Mouse (Mus musculus): Measurements from ENCODE around the gene Lypd5. TPM values are rescaled to one million over a fixed set of nuclear protein-coding genes. Genes with fewer than 3 reads are reported as not detected.

Lypd5 gene
- polyA plus RNA-seq, 1 experiment = 0.04 TPM

DNA sequence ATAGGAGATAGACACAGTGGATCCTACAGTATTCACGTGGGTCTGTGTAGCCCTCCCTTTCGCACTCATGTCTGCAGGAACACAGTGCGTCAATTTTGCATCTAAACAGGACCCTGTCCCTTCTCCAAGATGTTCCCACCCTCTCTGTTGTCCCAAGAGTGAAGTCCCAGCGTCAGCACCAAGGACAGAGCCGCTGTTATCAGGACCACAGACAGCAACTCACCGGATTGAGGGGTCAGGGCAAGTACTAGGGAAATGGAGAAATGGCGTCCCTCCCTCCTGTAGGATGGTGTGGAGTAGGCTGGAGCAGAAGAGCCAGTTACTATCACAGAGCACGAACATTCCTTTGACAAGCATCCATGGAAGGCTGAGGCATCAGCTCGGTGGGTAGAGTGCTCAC is 10.3 kb downstream of the Lypd5 start:
- no peak for DNase-seq (ENCODE audit: low read depth)

DNA sequence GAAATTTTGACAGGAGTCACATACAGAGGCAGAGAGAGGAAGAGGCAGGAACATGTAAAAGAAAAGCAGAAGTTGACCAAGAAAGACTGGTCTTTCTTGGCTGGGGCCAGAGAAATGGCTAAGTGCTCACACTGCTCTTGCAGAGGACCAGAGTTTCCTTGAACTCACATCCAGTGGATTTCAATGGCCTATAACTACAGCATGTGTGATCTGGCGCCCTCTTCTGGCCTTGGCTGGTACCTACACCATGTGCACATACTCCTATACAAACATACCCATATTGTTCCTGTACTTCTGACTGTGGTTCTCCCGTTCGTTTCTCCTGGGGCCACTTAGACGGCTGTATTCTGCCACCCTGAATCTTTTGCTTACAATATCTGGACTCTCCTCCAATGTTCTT is 12.0 kb downstream of the Lypd5 start:
- DNase-seq (ENCODE audit: low read depth) = no peak

DNA sequence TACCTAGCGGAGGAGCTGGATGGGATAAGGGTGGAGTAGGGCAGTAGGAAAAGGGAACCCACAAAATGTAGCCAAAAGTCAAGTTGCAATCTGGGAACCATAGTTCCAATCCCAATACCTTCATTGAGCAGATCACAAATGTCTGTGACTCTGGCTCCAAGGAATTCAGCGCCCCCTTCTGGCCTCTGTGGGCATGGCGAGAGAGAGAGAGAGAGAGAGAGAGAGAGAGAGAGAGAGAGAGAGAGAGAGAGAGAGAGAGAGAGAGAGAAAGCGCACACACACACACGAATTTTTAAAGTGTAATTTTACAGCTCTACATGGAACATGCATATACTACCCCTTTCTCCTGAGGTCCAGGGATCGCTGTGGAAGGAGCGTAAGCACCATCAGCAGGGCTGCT is 14.2 kb downstream of the Lypd5 start:
- DNase-seq (ENCODE audit: low read depth) = no peak

DNA sequence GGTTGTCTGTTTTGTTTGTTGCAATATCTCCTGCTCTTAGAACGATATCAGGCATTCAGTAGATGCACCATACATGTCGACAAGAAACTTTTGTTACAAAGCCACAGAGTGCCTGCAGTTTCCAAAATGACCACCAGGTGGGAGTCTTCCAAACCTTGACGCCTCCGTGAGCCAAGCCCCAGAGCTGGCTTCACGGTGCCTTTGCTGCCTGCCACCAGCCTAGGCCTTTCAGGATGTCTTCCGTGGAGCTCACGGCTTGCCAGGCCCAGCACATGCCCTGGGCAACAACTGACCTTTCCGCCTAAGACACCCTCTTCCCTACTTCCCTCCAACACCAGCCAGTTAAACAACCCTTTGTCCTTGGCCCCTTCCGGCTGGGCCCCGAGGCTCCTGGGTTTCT is 15.8 kb downstream of the Lypd5 start:
- DNase-seq (ENCODE audit: low read depth) = no peak

DNA sequence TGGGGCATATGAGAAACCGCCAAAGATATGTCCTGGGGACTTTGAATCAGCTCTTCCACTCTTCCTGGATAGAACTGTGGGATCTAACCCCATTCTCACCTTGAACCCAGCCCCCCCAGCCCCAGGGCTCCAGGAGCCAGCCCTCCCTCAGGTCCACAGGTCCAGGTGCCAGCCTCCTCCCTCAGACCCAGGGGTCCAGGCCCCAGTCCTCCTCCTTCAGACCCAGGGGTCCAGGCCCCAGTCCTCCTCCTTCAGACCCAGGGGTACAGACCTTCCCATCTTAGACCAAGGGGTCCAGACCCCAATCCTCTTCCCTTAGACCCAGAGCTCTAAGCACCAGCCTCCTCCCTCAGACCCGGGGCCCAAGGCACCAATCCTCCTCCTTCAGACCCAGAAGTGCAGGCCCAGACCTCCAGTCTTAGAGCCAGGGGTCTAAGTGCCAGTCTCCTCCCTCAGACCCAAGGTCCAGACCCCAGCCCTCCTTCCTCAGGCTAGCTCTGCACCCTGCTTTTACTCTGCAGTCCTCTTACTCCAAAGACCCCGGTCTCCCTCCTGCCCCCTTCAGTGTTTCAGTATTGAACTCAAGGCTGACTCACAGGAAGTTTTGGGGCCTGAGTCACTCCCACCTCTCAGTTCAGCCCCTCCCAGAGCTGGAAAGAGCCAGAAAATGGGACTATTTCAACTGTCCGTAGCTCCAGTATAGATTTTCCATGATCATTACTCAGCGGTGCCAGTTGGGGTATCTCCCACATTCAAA is 16.4 kb downstream of the Lypd5 start:
- DNase-seq (ENCODE audit: low read depth) = no peak

DNA sequence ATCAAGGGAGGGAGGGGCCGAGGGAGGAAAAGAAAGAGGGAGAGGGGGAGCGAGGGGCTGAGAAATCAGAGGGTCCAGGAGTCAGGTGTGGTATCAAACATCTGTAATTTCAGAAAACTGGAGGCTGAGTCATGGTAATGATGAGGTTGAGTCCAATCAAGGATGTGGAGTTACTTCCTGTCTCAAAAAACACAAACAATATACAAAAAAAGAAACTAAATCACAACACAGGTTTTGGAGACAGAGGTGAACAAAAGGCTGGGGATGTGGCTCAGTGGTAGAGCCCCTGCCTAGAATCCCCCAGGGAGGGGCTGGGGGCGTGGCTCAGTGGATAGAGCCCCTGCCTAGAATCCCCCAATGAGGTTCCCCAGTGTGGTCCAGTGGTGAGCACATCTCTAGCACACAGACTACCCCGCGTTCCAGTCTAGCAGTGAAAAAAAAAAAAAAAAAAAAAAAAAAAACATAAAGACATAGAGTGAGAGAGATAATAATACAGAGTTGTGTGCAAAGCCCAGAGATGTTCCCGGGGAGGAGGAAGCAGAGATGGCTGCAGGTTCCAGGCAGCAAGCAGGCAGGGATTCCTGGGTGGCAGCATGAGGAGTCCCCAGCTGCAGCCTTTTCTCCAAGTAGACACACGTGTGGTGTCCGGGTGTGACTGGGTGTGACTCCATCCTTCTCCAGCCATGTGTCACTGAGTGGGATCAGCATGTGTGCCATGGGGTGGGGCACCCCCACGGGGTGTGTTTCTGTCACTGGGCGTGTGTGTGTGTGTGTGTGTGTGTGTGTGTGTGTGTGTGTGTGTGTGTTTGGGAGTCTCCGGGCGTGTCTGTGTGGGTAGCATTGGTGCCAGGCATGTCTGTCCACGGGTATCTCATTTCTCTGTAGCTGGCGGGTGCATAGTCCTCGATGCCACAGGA is 18.0 kb downstream of the Lypd5 start:
- no peak for DNase-seq (ENCODE audit: low read depth)

DNA sequence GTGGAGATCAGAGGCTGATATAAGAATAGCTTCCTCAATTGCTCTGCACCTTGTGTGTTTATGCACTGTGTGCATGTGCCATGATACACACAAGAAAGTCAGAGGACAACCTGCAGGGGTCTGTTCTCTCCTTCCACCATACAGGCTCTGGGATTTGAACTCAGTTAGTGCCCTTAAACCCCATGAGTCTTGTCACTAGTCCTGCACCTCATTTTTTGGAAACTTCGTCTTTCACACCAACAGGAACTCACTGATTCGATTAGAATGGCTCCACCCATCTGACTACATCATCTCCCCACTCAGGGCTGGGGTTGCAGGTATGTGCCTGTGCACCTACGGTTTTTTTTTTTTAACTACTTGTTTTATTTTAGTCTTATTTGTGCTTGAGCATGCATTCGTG is 19.2 kb downstream of the Lypd5 start:
- DNase-seq (ENCODE audit: low read depth) = no peak

DNA sequence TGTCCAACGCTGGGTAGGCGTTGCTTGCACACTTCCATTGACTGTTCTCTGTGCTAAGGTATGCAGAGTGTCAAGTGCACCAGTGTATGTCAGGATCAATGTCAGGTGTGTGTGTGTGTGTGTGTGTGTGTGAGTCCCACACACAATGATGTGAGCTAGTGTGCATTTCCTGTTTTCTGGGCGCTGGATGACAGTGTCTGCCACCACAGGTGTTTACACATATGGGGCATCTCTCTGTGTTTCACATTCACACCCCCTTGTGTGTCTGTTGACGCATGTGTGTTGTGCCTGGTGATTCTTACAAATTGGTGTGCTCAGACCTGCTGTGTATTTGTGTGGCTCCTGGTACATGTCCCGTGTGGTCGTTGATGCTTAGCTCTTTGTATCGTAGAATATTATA is 19.9 kb downstream of the Lypd5 start:
- no peak for DNase-seq (ENCODE audit: low read depth)

DNA sequence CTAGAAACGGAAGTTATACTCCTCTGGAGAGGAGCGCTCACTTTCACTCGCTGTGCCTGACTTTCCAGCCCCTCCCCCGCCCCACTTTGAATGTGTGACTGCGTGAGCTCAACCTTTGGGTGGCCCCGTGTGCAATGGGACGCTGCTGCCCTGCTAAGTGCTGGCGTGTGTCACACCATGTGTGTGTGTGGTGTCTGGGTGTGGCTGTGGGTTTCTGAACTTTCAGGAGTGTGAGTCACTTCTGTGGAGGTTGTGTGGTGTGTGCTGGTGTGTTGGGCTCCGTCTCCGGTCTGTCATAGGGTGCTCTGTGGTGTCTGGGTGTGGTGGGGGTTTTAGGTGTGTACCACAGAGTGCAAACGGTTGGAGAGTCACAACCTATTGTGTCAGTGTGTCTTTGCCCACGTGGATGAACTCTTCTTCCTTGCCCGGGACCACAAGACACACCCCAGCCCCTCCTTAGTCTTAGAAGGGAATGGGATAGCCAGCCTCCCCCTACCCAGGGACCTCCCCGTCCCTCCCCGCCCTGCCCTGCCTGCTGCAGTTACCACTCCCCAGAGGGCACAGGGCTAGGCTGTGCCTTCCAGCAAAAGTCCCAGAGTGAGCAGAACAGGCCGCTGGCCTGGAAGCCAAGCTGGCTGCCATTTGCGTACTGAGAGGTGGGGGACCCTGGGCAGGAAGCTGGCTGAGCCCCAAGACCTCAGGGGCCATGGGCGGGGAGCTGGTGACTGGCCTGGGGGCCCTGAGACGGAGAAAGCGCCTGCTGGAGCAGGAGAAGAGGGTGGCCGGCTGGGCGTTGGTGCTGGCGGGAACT is 20.9 kb downstream of the Lypd5 start, which contains the start of gene Kcnn4:
Gene Kcnn4 (plus strand): TSS at position 533 of the 811 bp plus-strand sequence.
- DNase-seq (ENCODE audit: low read depth) = no peak

DNA sequence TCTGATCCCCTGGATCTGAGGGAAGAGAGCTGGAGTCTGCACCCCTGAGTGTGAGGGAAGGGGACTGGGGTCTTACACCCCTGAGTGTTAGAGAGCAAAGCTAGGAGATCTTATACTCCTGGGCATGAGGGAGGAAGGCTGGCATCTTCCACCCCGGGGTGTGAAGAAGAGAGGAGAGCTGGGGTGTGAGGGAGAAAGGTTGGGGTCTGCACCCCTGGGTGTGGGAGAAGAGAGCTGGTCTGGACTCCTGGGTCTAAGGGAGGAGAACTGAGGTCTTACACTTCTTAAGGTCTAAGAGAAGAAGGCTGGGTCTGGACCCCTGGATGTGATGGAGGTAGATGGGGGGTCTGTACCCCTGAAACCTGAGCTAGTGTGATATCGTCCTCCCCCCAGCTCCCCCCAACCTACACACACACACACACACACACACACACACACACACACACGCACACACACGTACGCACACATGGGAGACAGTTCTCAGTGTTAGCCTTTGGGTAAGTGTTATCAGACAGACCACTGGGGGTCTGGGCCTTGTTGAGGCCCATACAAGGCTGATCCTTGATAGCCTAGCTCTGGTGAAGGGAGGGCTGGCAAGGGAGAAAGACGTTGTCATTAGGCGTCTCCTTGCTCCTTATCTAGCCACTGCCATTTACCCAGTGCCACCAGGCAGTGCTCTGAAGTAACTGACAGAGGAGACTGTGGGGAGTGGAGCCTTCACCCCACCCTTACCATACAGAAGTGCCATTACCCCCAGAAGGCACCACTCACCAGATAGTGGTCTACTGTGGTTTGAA is 22.2 kb downstream of the Lypd5 start:
- DNase-seq (ENCODE audit: low read depth) = no peak

DNA sequence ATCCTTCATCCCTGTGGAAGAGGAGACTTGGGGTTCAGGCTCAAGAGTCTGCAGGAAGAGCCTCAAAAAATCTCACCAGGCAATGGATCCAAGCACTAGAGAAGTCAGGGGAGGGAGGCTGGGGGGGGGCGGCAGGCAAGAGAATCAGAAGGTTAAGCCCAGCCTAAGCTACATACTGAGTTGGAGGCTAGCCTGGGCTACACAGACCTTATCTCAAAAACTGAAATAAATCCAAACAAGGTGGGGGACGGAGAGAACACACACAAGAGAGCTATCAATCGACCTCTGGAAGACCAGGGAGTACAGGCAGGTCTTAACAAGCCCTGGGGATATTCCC is 22.8 kb downstream of the Lypd5 start:
- DNase-seq (ENCODE audit: low read depth) = no peak

DNA sequence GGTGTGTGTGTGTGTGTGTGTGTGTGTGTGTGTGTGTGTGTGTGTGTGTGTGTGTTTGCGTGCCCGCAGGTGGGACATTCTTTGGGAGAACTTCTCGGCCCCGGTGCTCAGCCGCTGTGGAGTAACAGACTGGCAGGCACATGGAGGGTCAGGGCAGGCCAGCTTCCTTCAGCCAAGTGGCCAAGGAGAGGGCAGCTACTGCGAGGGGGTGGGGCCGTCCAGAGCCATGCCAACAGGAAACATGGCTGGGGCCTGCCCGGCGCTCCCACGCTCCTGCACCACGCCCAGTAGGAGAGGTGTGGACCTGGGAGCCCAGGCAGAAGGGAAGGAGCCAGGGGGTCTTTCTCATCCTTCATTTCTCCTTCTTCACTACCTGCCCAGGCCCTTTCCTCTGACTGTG is 23.3 kb downstream of the Lypd5 start:
- no peak for DNase-seq (ENCODE audit: low read depth)

DNA sequence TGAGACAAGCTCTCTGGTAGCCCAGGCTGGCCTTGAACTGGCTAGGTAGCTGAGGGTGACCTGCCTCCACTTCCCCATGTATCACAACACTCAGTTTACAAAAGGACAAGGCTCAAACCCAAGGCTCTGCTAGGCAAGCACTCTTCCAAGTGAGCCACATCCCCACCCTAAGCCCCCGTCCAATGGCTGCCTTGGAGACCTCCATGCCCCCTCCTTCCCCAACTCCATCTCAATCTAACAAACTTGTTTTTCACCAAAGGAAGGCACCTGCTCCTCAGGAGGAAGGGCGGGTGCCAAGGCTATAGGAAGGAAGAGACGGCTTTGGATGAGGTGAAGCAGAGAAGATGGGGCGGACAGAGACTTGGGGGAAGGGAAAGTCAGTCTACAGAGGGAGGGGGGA is 23.8 kb downstream of the Lypd5 start:
- no peak for DNase-seq (ENCODE audit: low read depth)

DNA sequence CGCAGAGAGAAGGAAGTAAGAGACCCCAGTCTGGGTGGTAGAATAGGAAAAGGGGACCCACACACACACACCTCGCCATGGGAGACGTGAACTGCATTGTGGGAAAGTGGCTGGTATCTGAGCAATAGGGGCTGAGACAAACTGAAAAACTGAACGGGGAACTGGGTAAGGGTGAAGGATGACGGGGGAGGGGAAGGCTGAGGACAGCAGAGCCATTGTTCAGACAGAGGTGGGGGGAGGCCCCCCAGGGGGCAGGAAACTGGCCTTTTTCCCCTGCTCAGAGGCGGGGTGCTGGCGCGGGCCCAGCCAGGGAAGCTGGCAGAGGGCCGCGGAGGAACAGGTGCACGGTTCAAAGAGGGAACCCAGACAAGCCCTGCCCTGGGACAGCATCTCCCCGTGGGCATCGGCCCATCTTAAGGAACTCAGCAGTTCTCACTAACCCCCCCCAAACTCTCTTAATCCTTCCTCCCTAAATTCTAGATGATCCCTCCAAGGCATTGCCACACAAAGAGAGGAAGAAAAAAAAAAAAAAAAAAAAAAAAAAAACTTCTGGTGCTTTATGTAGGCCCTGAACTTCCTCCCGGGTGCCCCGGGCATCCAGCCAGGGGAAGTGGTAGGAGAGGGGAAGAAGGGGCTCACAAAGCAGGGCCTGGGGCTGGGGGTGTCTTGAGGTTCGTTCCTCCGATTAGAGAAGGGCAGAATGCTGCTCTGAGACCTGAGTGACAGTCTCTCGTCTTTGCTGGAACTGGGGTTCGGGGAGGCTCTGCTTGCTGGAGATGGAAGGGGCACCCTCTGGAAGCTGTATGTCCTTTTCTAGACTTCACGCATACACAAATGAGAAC is 24.8 kb downstream of the Lypd5 start:
- DNase-seq (ENCODE audit: low read depth) = no peak

DNA sequence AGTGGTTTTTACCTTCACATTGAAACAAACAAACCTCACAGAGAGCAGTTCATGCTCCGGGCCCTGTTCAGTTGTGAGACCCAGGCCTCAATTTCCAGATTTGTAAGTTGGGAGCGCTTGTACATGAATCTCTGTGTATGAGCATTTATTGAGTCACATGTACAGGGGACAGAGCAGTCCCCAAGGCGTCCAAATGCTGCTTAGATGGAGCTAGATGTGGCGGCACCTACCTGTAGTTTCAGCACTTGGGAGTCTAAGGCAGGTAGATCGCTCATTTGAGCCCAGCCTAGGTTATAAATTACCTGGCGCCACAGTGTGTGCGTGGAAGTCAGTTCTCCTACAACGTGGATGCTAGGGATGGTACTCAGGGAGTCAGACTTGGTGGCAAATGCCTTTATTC is 27.5 kb downstream of the Lypd5 start:
- DNase-seq (ENCODE audit: low read depth) = no peak

DNA sequence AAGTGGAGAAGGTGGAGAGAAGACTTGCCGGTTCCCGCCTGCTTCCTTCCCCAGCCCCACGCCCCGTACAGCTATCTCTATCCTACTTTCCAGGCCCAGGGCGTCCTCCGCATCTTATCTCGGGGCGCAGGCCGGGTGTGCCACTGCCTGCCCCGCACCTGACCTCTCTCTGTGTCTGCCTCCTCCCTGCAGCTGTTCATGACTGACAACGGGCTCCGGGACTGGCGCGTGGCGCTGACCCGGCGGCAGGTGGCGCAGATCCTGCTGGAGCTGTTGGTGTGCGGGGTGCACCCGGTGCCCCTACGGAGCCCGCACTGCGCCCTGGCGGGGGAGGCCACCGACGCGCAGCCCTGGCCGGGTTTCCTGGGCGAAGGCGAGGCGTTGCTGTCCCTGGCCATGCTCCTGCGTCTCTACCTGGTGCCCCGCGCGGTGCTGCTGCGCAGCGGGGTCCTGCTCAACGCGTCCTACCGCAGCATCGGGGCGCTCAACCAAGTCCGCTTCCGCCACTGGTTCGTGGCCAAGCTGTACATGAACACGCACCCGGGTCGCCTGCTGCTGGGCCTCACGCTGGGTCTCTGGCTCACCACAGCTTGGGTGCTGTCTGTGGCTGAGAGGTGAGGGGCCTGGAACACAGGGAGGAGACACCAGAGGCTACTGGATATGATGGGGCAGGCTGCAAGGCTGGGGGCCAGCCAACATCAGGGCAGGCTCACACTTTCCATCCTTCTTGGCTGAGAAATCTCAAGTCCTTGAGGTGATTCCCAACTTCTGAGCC is 28.3 kb downstream of the Lypd5 start:
- DNase-seq (ENCODE audit: low read depth) = no peak

DNA sequence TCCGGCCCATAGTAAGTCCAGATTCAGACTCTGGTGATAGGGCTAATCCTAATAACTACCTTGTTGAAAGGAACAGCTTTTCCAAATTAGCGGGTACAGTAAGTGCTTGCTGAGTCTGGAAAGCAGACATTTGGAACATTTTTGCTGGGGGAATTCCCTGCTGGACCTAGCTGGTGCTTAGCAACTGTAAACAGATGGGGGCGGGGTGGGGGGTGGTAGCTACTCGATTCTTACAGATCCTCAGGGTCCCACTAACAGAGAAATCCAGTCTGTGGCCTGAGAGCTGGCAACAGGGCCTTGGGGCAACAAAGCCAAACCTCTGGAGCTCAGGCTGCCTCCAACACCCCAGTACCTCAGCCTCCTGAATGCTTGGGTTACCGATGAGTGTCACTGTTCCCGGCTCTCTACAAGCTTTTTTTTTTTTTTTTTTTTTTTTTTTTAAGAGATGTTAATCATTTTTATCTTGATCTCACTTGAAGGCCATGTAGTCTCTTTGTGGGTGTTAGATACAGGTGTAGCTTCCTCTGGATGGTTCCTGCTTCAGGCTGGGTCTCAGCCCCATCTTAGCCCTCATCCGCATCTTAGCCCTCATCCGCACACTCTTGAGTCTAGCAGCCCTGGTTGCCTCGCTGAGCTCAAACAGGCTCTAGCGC is 29.2 kb downstream of the Lypd5 start:
- no peak for DNase-seq (ENCODE audit: low read depth)

DNA sequence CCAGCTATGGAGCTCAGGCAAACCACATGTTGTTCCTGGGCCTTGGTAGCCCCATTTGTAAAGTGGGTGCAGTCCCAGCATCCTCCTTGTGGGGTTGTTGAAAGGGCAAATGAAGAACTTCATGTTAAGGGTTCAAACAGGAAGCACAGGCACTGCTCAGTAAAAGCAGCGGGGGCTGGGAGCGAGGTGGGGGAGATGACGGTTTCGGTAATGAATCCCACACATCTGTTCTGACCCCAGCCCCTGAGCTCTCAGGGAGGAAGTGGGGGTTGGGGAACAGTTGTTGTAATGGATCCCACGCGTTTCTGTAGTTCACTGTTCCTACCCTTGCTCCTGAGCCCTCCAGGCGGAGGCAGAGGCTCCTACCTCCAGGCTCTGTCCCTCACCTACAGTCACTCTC is 30.9 kb downstream of the Lypd5 start:
- no peak for DNase-seq (ENCODE audit: low read depth)

DNA sequence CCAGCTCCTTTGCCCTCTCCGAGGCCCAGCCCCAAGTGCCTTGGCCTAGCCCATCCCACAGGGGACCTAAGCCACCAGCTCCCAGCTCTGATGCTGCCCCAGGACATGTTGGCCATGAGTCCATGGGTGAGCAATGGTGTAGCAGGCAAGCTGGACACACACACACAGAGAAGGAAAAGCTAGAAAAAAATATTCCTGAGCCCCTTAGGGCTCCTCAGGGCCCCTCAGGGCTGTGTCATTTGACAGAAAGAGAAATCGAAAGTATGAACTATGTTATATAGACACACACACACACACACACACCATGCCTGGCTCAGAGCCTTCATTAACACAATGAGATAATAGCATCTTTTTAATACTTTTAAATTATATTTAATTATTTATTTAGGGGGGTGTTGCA is 31.4 kb downstream of the Lypd5 start:
- DNase-seq (ENCODE audit: low read depth) = no peak
